Mouse (Mus musculus): ENCODE measurements around the gene Cdkn1b.

GRCm38 (mm10) chr6:134885515-134885914, 34.7 kb upstream of the Cdkn1b start:
- TF ChIP-seq CTCF (IDR thresholded peaks at IDR 0.05; ENCODE audit: low read depth, low read length) (no peak), EP300 (IDR thresholded peaks at IDR 0.05; ENCODE audit: insufficient read depth, low read depth, low read length) (no peak)
